Mouse (Mus musculus): ENCODE measurements around the gene Ercc5.

Gene Ercc5

GRCm38 (mm10) chr1:44147563-44148381 is at the start of gene Ercc5:
Gene Ercc5, plus strand, starts transcription at chr1:44147744.
- DNase-seq (ENCODE audit: low spot score in 2 of 2) = peak; percentile 67 to 81

GRCm38 (mm10) chr1:44101448-44102225 is 45.9 kb upstream of the Ercc5 start:
- no peak for DNase-seq (ENCODE audit: low spot score in 2 of 2)

GRCm38 (mm10) chr1:44102259-44102717 is 45.3 kb upstream of the Ercc5 start, which contains the start of gene Tex30:
Gene Tex30, minus strand, starts transcription at chr1:44102441.
- DNase-seq (ENCODE audit: low spot score in 2 of 2) = peak; percentile 81 to 89

GRCm38 (mm10) chr1:44102939-44103338 is 44.6 kb upstream of the Ercc5 start:
- DNase-seq (ENCODE audit: low spot score in 2 of 2) = no peak

GRCm38 (mm10) chr1:44117571-44117970 is 30.0 kb upstream of the Ercc5 start:
- no peak for DNase-seq (ENCODE audit: low spot score in 2 of 2)

GRCm38 (mm10) chr1:44118239-44119054 is 29.1 kb upstream of the Ercc5 start, which contains the start of the genes Kdelc1 and Bivm:
Gene Kdelc1, minus strand, starts transcription at chr1:44118808.
Gene Bivm, plus strand, starts transcription at chr1:44118957.
- DNase-seq (ENCODE audit: low spot score in 2 of 2) = peak; percentile 73 to 81

- DNase-seq (ENCODE audit: low spot score in 2 of 2) = peak; percentile 58 to 64
Observed at GRCm38 (mm10) chr1:44119201-44120073, 28.1 kb upstream of the Ercc5 start.

GRCm38 (mm10) chr1:44120074-44120406 is 27.5 kb upstream of the Ercc5 start:
- DNase-seq (ENCODE audit: low spot score in 2 of 2) = no peak

- DNase-seq (ENCODE audit: low spot score in 2 of 2) = no peak
Observed at GRCm38 (mm10) chr1:44122256-44122655, 25.3 kb upstream of the Ercc5 start.

- DNase-seq (ENCODE audit: low spot score in 2 of 2) = no peak
Observed at GRCm38 (mm10) chr1:44125590-44125989, 22.0 kb upstream of the Ercc5 start.

GRCm38 (mm10) chr1:44129929-44130581 is 17.5 kb upstream of the Ercc5 start:
- no peak for DNase-seq (ENCODE audit: low spot score in 2 of 2)

- no peak for DNase-seq (ENCODE audit: low spot score in 2 of 2)
Observed at GRCm38 (mm10) chr1:44140232-44140631, 7.3 kb upstream of the Ercc5 start.

GRCm38 (mm10) chr1:44142747-44143146 is 4.8 kb upstream of the Ercc5 start:
- DNase-seq (ENCODE audit: low spot score in 2 of 2) = no peak

GRCm38 (mm10) chr1:44148706-44149105 is 1.2 kb downstream of the Ercc5 start:
- DNase-seq (ENCODE audit: low spot score in 2 of 2) = no peak

GRCm38 (mm10) chr1:44155287-44155686 is 7.7 kb downstream of the Ercc5 start:
- DNase-seq (ENCODE audit: low spot score in 2 of 2) = no peak

- no peak for DNase-seq (ENCODE audit: low spot score in 2 of 2)
Observed at GRCm38 (mm10) chr1:44158317-44158716, 10.8 kb downstream of the Ercc5 start.

- no peak for DNase-seq (ENCODE audit: low spot score in 2 of 2)
Observed at GRCm38 (mm10) chr1:44161818-44162217, 14.3 kb downstream of the Ercc5 start.

- no peak for DNase-seq (ENCODE audit: low spot score in 2 of 2)
Observed at GRCm38 (mm10) chr1:44162389-44162788, 14.8 kb downstream of the Ercc5 start.

GRCm38 (mm10) chr1:44167859-44168383 is 20.4 kb downstream of the Ercc5 start:
- no peak for DNase-seq (ENCODE audit: low spot score in 2 of 2)

GRCm38 (mm10) chr1:44172656-44173055 is 25.1 kb downstream of the Ercc5 start:
- no peak for DNase-seq (ENCODE audit: low spot score in 2 of 2)
